Mouse (Mus musculus) liver, embryonic 14.5 days (tissue): Measurements from ENCODE around the gene Tmem229b. TPM values are rescaled to one million over a fixed set of nuclear protein-coding genes. Genes with fewer than 3 reads are reported as not detected.

Experiments used
- ATAC-seq: fragments of 200-750 bp; cut with Nextera tagmentation; 2 replicates; pipeline ENCODE4 v1.8.0; 2017; ENCODE audit warnings: moderate number of reproducible peaks, mild to moderate bottlenecking, moderate library complexity; ENCODE audit not compliant: insufficient read depth
- DNase-seq, 3 experiments: peaks; one replicate each; pipeline ENCODE4 v3.0.0-alpha.2; 2012 to 2013; ENCODE audit warnings: low read depth in 3 of 3, low spot score in 3 of 3
- H3K27ac ChIP-seq: fragments of 300-500 bp; sonication (generic); 2 replicates; pipeline ENCODE4 v1.5.1; 2014; ENCODE audit warnings: moderate library complexity, mild to moderate bottlenecking, control low read depth, inconsistent platforms
- H3K27me3 ChIP-seq: fragments of 300-500 bp; sonication (generic); 2 replicates; pipeline ENCODE4 v1.6.1; 2014; ENCODE audit warnings: mild to moderate bottlenecking, low read length, moderate library complexity; ENCODE audit not compliant: control insufficient read depth, insufficient read depth
- H3K36me3 ChIP-seq: fragments of 300-500 bp; sonication (generic); replicated peaks from 2 replicates; pipeline ENCODE4 v1.6.1; 2014; ENCODE audit warnings: low read depth; ENCODE audit not compliant: control insufficient read depth, insufficient read depth
- H3K4me1 ChIP-seq, 2 experiments: fragments of 200-500 bp in 1 of 2; fragments of 300-500 bp in 1 of 2; sonication (generic) in 1 of 2; replicated peaks; 2 replicates each; pipeline ENCODE4 v1.6.1; 2012 to 2014; ENCODE audit warnings: antibody characterized with exemption in 1 of 2, inconsistent platforms in 1 of 2, low read length in 1 of 2; ENCODE audit not compliant: control insufficient read depth in 2 of 2, insufficient read depth in 2 of 2
- H3K4me2 ChIP-seq: fragments of 300-500 bp; sonication (generic); 2 replicates; pipeline ENCODE4 v1.6.1; 2014; ENCODE audit warnings: low read depth, mild to moderate bottlenecking, control low read depth, moderate library complexity
- H3K4me3 ChIP-seq, 2 experiments: fragments of 200-500 bp in 1 of 2; fragments of 300-500 bp in 1 of 2; sonication (generic) in 1 of 2; 2 replicates each; pipeline ENCODE4 v1.5.1; 2012 to 2014; ENCODE audit warnings: low read depth in 2 of 2, low read length in 2 of 2, mild to moderate bottlenecking in 2 of 2, control low read depth in 1 of 2, inconsistent platforms in 1 of 2, moderate library complexity in 1 of 2; ENCODE audit not compliant: insufficient read depth in 1 of 2
- H3K9ac ChIP-seq: fragments of 300-500 bp; sonication (generic); replicated peaks from 2 replicates; pipeline ENCODE4 v1.6.1; 2014; ENCODE audit warnings: mild to moderate bottlenecking, control low read depth, moderate library complexity
- H3K9me3 ChIP-seq: fragments of 300-500 bp; sonication (generic); 2 replicates; pipeline ENCODE4 v1.6.1; 2016; ENCODE audit warnings: low read length, mixed read lengths; ENCODE audit not compliant: control insufficient read depth
- CTCF ChIP-seq: IDR thresholded peaks from 2 replicates; pipeline ENCODE4 v1.5.1; 2016; ENCODE audit warnings: antibody characterized with exemption, low read depth, control low read depth
- EP300 ChIP-seq: IDR thresholded peaks from 2 replicates; pipeline ENCODE4 v1.6.1; 2016; ENCODE audit warnings: antibody characterized with exemption, low read depth
- WGBS: fragments of 180-500 bp; shearing (Covaris S2); extraction: QIAGEN DNeasy Blood & Tissue Kit; methylation state at CpG from one replicate; pipeline ENCODE4 v1.1.7; 2014; ENCODE audit not compliant: insufficient replicate concordance; 5-methylcytosine and 5-hydroxymethylcytosine counted together
- polyA plus RNA-seq, 2 experiments: library from polyadenylated mRNA; depleted of rRNA in 1 of 2; stranded (reverse) in 1 of 2; unstranded in 1 of 2; fragments of >200 nt; fragmentation: Nextera tagmentation in 1 of 2; extraction: Ambion mirVana in 1 of 2; gene quantifications; 2 replicates each; pipeline versions ENCODE4 v1.2.1 to v1.2.3; 2012 to 2014

Tmem229b gene
- polyA plus RNA-seq, 2 experiments = 2.0 to 2.4 TPM

DNA sequence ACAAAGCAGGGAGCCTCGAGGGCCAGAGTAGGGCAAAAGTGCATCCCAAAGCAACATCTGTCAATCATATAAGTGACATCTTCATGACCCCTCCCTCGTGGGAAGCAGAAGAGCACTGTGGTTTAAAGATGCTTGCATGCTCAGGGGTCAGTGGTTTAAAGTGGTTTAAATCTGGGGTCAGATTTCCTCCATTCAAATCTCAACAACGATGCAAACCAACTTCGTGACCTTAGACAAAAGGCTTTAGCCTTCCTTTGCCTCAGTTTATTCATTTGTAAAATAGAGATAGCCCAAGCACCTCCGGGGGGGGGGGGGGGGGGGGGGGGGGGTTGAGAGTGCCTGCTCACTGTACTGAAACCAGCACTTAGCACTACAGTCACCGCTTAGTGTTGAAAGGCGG is 10.7 kb downstream of the Tmem229b start:
- Histone ChIP-seq H3K9ac (no peak overlapping the region), H3K27me3 (no peaks in the 10 kb centered on the region), H3K27ac (no peak overlapping the region), H3K36me3 (no peaks in the 10 kb centered on the region), H3K4me2 (no peak overlapping the region), H3K9me3 (no peaks in the 10 kb centered on the region), H3K4me3 (no peak overlapping the region), H3K4me1 (peaks cover 0 to 5% of the 10 kb centered on the region in 2 experiments; a peak in 2 of 4 replicates)
- no peak for TF ChIP-seq EP300
- TF ChIP-seq CTCF = no peak
- ATAC-seq (no peak), DNase-seq (no peak)
- 47% methylated on average over 6 of the region's 7 CpGs for WGBS

DNA sequence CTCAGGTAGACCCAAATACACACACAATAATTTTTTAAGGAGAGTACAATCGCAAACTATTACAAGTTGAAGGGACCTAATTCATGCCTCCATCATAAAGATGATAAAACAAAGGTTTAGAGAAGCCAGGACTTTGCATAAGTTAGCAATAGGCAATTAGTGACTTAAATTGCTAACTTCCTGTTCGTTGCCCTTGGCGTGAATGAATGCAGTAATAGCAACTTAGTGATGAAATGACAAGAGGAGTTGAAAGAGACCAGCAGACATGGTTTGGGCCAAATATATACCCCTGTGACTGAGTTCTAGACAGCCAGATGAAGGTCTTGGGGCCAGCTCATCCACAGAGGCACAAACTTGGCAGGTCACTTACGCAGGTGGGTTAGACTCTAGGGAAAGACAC is 11.2 kb downstream of the Tmem229b start:
- WGBS = 61% methylated on average over 4 of the region's 4 CpGs
- Histone ChIP-seq H3K9me3 (no peaks in the 10 kb centered on the region), H3K9ac (no peak overlapping the region), H3K27me3 (no peaks in the 10 kb centered on the region), H3K27ac (no peak overlapping the region), H3K36me3 (no peaks in the 10 kb centered on the region), H3K4me2 (no peak overlapping the region), H3K4me3 (no peak overlapping the region), H3K4me1 (peaks cover 0 to 5% of the 10 kb centered on the region in 2 experiments; a peak in 1 of 4 replicates)
- TF ChIP-seq EP300 (no peak), CTCF (no peak)
- ATAC-seq (no peak), DNase-seq (no peak)

DNA sequence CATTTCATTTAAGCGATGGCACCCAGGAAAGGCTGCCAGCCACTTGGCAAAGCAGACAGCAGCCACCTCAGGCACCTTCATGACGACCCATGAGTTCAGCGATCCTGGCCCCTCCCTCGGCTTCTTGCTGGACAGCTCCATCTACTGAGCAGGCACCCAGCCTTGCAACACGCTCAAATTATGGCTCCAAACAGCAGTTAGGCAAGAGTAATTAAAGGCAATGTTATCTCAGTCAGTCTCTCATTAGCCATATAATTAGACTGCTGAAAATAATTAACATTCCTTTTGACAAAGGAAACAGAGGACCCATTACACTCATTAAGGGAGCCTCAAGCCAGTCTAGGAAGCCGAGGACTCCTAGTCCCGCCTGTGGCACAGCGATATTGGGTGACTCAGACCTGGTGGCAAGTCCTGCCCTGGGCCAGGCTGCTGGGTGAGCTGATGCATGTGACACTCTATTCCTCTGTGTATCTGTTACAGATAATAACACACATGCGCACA is 19.8 kb downstream of the Tmem229b start:
- no peak for DNase-seq
- no peak overlapping the region for H3K27ac ChIP-seq
- no peak for TF ChIP-seq EP300
- TF ChIP-seq CTCF = no peak
- H3K4me1 ChIP-seq = peaks cover 0 to 7% of the 10 kb centered on the region in 2 experiments; a peak in 2 of 4 replicates
- 57% methylated on average over 9 of the region's 9 CpGs for WGBS
- H3K4me2 ChIP-seq = no peak overlapping the region
- H3K4me3 ChIP-seq = no peak overlapping the region
- H3K36me3 ChIP-seq = no peaks in the 10 kb centered on the region
- no peaks in the 10 kb centered on the region for H3K9me3 ChIP-seq
- no peak overlapping the region for H3K9ac ChIP-seq
- no peaks in the 10 kb centered on the region for H3K27me3 ChIP-seq
- no peak for ATAC-seq

DNA sequence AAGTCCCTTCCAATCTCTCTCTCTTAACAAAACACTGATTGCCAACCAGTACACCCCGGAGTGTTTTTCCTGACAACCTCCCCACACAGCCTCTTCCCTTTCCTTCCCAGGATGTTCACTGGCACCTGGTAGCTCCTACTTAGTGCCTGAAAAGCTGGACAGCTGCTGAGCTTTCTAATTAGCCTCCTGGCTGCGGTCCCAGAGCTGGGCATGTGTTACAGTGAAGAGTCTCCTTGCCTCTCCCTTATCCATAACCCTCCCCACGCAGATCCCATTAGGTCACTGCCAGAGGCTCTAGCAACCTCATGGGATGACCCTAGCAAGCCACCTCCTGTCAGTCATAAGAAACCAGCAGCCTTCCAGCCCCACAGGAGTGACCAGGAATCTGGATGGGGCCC is 23.4 kb downstream of the Tmem229b start:
- WGBS = 65% methylated on average over 3 of the region's 3 CpGs
- ATAC-seq = no peak

DNA sequence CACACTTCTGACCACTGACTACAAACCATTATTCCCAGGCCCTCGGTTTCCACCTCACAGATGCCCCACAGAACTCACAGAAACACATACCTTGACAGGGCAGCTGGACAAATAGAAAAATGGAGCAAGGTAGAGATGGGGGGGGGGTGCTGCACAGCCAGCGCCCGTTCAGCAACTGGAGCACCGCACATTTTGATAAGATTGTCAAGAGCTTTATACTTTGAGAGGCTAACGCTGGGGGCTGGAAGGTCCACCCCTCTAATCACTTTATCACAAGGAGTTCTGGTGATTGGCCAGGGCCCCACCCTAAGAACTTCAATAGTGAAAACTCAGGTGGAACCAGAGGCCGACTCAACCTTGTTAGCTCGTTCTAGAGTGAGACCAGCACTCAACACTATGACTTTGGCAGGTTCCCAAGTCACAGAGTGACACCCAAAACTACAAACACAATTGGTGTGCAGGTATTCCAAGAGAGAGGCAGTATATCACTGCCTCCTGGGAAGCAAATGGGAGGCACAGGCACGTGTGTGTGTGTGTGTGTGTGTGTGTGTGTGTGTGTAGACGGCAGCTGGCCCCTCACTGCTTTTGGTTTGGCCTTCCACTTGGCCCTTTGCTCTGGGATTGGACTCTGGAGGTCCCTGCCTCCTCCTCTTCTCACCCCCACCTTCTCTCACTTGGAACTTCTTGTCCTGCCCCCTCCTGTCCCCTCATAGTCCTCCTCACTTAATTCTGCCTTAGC is 24.0 kb downstream of the Tmem229b start:
- H3K4me1 ChIP-seq = peaks cover 0 to 16% of the 10 kb centered on the region in 2 experiments; a peak in 2 of 4 replicates
- no peak overlapping the region for H3K4me3 ChIP-seq
- no peaks in the 10 kb centered on the region for H3K36me3 ChIP-seq
- H3K9me3 ChIP-seq = no peaks in the 10 kb centered on the region
- DNase-seq = no peak
- no peak overlapping the region for H3K27ac ChIP-seq
- no peak for ATAC-seq
- TF ChIP-seq CTCF = no peak
- no peak for TF ChIP-seq EP300
- WGBS = 23% methylated on average over 9 of the region's 9 CpGs
- no peaks in the 10 kb centered on the region for H3K27me3 ChIP-seq
- H3K9ac ChIP-seq = no peak overlapping the region
- H3K4me2 ChIP-seq = no peak overlapping the region

More for the DNA sequence above, 23.4 kb downstream of the Tmem229b start:
- no peak overlapping the region for H3K4me3 ChIP-seq
- no peak overlapping the region for H3K9ac ChIP-seq
- H3K27me3 ChIP-seq = no peaks in the 10 kb centered on the region
- no peak for DNase-seq
- H3K4me1 ChIP-seq = peaks cover 0 to 16% of the 10 kb centered on the region in 2 experiments; a peak in 2 of 4 replicates
- no peak overlapping the region for H3K4me2 ChIP-seq
- no peak for TF ChIP-seq EP300
- TF ChIP-seq CTCF = no peak
- no peaks in the 10 kb centered on the region for H3K36me3 ChIP-seq
- H3K27ac ChIP-seq = no peak overlapping the region
- no peaks in the 10 kb centered on the region for H3K9me3 ChIP-seq
